Mouse (Mus musculus): Measurements from ENCODE around the gene Gm45062. TPM values are rescaled to one million over a fixed set of nuclear protein-coding genes. Genes with fewer than 3 reads are reported as not detected.

Gm45062 gene
- polyA plus RNA-seq, 1 experiment from 2014 or later = 9.0 TPM

DNA sequence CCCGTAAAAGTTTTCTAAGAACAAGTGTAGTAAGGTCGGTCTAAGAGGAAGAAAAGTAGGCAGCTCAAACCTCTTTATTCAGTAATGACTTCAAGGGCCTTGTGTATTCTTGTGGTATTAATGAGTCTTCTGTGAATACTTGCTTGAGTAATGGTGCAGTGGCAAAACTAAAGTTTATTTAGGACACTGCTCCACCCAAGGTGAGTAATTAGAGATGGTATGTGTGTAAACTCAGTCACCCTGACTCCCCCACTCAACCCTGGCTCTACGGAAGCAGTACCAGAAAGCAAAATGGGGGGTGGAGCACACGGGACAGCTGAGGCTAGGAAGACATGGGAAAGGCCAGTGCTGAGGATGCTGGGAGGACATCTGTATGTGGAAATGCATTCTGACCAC lies 236.6 kb downstream of the Gm45062 start:
- Histone ChIP-seq H3K36me3 (no peaks in the 10 kb centered on the region), H3K4me1 (no peaks in the 10 kb centered on the region), H3K27ac (replicated peaks) (no peak overlapping the region), H3K9me3 (replicated peaks) (no peaks in the 10 kb centered on the region), H3K27me3 (ENCODE audit: low read depth, poor library complexity, severe bottlenecking) (no peaks in the 10 kb centered on the region), H3K4me3 (no peak overlapping the region)
- WGBS = 86% methylated on average over 4 of the region's 4 CpGs
- DNase-seq (ENCODE audit: low spot score) = no peak

DNA sequence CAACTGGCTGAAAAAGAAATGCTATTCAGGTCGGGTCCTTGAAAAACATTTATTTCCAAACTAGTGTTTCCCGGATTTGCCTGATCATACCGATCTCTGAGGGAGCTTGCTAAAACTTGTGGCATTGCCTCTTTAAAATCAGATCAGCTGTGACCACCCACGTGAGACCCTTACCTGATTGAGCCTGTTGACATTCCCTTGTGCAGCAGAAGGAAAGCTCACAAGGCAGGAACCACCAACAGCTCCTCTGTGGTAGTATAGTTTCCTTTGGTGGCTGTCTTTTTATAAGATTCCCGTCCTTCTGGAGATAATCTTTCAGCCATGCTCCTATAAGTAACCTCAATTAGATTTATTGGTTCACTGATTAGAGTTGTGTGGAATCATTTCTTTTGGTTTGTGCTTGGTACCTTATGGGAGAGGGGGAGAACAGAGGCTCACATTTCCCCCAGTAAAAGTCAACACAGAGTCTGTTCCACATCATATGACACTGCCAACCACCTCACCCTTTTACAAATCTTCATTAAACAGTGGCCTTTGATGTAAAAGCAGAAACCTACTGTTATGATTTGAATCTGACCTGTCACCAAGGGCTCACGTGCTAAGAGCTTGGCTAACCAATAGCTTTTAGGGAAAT lies 238.1 kb downstream of the Gm45062 start:
- WGBS = 80% methylated on average over 6 of the region's 6 CpGs
- Histone ChIP-seq H3K4me1 (no peaks in the 10 kb centered on the region), H3K36me3 (no peaks in the 10 kb centered on the region), H3K27ac (replicated peaks) (no peak overlapping the region), H3K9me3 (replicated peaks) (no peaks in the 10 kb centered on the region), H3K27me3 (ENCODE audit: low read depth, poor library complexity, severe bottlenecking) (no peaks in the 10 kb centered on the region), H3K4me3 (no peak overlapping the region)
- DNase-seq (ENCODE audit: low spot score) = no peak

DNA sequence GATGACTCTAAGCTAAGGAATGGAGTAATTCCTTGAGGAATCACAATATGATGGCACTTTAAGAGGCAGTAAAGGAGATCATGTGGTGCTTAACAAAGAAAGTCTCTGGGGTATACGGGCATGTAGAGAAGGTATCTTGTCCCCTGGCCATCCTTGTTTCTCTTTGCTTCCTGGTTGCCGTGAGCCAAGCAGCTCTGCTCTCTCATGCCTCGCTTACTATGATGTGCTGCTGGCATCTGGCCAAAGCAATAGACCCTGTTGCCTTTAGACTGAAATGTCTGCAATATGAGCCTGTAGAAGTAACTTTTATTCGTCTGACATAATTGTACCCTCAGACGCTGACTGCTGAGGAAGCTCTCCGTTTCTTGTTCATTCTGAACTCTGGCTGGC lies 238.6 kb downstream of the Gm45062 start:
- Histone ChIP-seq H3K27me3 (ENCODE audit: low read depth, poor library complexity, severe bottlenecking) (no peaks in the 10 kb centered on the region), H3K4me3 (no peak overlapping the region), H3K27ac (replicated peaks) (no peak overlapping the region), H3K4me1 (no peaks in the 10 kb centered on the region), H3K9me3 (replicated peaks) (no peaks in the 10 kb centered on the region), H3K36me3 (no peaks in the 10 kb centered on the region)
- DNase-seq (ENCODE audit: low spot score) = no peak
- WGBS = 89% methylated on average over 6 of the region's 6 CpGs

DNA sequence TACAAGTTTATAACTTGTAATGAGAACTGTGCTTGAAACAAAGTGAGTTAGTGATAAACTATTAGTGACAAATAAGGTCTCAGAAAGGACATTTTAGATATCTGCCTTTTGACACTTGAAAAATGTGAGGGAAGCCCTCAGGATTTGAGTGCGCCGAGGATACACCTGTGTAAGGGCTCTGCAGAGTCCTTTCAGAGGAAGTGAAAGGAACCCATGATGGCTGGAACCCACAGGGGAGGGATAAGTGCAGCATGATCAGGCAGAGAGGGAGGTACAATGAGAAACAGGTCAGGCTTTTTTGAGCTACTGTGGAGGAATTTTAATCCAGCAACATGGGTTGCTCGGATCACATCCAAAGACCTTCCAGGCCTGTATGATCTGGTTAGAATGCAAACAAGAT lies 239.7 kb downstream of the Gm45062 start:
- Histone ChIP-seq H3K27ac (replicated peaks) (no peak overlapping the region), H3K27me3 (ENCODE audit: low read depth, poor library complexity, severe bottlenecking) (no peaks in the 10 kb centered on the region), H3K4me1 (no peaks in the 10 kb centered on the region), H3K4me3 (no peak overlapping the region), H3K9me3 (replicated peaks) (no peaks in the 10 kb centered on the region), H3K36me3 (no peaks in the 10 kb centered on the region)
- no peak for DNase-seq (ENCODE audit: low spot score)
- 86% methylated on average over 3 of the region's 3 CpGs for WGBS

DNA sequence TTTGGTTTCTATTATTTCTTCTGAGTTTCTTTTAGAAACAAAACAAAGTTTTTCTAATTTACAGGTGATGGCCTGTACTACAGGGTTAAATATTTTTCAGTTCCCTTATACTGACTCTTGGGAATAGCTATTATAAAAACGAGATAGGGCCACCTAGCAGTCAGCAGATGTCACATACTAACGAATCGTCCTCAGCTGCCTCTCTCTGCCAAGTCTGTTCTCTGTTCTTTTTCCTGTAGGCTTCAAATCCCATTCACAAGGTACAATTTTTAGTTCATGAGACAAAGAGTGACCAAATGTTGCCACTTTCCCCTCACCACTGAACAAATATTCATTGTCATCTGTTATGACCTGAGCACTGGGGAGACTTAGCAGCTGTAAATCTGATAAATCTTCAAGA lies 244.7 kb downstream of the Gm45062 start:
- H3K9me3 ChIP-seq (replicated peaks) = no peaks in the 10 kb centered on the region
- peaks cover 5% of the 10 kb centered on the region for H3K4me1 ChIP-seq
- H3K27me3 ChIP-seq (ENCODE audit: low read depth, poor library complexity, severe bottlenecking) = no peaks in the 10 kb centered on the region
- WGBS = 73% methylated on average over 3 of the region's 3 CpGs
- no peak overlapping the region for H3K4me3 ChIP-seq
- no peak overlapping the region for H3K27ac ChIP-seq (replicated peaks)
- no peaks in the 10 kb centered on the region for H3K36me3 ChIP-seq
- DNase-seq (ENCODE audit: low spot score) = no peak

DNA sequence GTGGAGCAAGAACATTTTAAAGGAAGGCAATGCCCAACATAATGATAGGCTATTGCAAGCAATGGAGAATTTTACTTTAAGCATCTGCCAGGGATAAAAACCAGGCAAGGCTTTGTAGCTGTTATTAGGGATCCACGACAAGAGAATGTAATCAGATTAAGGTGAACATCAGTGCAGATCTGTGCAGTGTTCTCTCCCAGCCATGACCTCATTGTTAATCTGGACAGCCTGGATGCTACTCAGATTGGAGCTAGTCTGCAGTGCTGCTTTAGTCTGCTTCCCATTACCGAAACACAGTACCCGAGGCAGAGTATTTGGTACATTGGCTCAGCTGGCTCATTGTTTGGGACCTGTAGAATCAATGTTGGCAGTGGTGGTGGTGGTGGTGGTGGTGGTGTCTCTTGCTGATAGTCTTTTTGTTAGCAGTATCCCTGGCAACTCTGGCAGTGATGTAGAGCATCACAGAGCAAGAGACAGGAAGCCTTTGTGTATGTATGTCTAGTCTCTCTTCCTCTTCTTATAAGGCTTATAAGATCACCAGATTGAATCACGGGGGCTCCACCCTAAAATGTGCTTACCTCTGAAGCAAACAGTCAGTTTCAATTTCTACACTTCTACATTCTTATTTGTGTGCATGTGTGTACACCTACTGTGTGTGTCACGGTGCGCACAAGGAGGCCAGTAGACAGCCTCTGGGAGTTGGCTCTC lies 245.4 kb downstream of the Gm45062 start:
- Histone ChIP-seq H3K4me3 (no peak overlapping the region), H3K4me1 (peaks cover 5% of the 10 kb centered on the region), H3K9me3 (replicated peaks) (no peaks in the 10 kb centered on the region), H3K27me3 (ENCODE audit: low read depth, poor library complexity, severe bottlenecking) (no peaks in the 10 kb centered on the region), H3K36me3 (no peaks in the 10 kb centered on the region), H3K27ac (replicated peaks) (no peak overlapping the region)
- no peak for DNase-seq (ENCODE audit: low spot score)
- 88% methylated on average over 6 of the region's 6 CpGs for WGBS

DNA sequence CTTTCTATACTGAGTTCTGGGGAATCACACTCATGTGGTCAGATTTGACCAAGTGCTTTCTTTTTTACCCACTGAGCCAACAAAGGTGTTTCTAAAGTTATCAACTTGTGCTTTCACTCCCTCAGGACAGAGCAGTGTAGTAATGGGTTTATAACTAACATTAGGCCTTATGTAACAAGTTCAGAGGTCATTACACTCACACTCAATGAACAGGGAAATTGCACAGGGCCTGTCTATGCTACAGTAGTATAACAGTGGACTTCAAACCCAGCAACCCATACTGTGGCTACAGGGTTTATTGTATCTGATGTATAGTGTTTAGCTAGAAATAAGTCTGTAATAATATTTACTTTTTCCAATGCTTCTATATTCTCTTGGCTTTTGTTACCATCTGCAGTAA lies 247.4 kb downstream of the Gm45062 start:
- Histone ChIP-seq H3K36me3 (no peaks in the 10 kb centered on the region), H3K27me3 (ENCODE audit: low read depth, poor library complexity, severe bottlenecking) (no peaks in the 10 kb centered on the region), H3K4me1 (peaks cover 19% of the 10 kb centered on the region), H3K4me3 (no peak overlapping the region), H3K9me3 (replicated peaks) (no peaks in the 10 kb centered on the region), H3K27ac (replicated peaks) (no peak overlapping the region)
- no peak for DNase-seq (ENCODE audit: low spot score)

DNA sequence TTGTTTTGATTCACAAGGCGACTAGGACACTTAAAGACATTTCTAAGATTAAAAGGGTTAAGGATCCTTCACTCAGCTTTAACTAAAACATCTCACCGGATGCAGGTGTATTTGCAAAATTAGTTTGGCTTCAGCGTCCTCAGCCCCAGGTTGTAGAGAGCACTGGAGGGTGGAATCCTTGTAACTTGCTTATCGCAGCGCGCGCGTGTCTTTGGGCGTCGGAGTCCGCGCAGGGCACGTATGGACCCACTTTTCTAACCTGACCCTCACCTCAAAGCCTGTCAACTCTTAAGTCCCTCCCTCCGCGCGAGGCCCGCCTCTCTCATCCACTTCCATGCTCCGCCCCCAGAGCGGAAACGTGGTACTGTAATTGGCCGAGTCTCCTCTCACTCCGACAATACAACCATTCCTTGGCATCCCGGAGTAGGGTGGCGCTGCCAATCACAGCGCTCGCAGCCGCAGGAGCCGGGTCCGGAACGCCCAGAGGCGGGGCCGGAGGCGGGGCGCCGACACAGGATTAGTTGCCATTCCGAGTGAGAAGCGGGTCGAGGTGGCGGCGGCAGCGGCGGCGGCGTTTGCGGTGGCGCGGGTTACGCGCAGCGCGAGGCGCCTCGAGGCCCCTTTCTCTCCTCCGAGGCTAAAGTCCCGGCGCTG lies 249.8 kb downstream of the Gm45062 start:
- under 1% methylated on average over 56 of the region's 56 CpGs for WGBS
- H3K9me3 ChIP-seq (replicated peaks) = no peaks in the 10 kb centered on the region
- H3K27ac ChIP-seq (replicated peaks) = peak overlapping the region; percentile 98
- H3K27me3 ChIP-seq (ENCODE audit: low read depth, poor library complexity, severe bottlenecking) = no peaks in the 10 kb centered on the region
- no peaks in the 10 kb centered on the region for H3K36me3 ChIP-seq
- DNase-seq (ENCODE audit: low spot score) = peak; percentile 99
- peaks cover 40% of the 10 kb centered on the region for H3K4me1 ChIP-seq
- peak overlapping the region; percentile 94 for H3K4me3 ChIP-seq

DNA sequence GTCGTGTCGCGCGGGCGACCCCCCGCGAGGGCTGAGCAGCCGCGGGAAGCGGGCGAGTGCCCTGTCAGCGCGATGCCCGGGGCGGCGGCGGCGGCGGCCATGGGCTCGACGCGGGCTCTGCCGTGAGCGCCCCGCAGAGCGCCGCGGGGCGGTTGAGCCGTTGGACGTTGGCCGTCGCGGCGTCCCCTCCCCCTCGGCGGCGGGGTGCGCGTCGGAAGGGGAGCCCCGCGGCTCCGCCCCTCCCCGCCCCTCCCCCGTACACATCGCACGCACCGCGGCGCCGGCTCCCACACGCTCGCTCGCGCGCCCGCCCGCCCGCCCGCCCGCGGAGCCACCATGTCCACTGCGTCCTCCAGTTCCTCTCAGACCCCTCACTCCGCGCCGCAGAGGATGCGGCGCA lies 250.3 kb downstream of the Gm45062 start, which contains the start of gene Glcci1:
Gene Glcci1 (plus strand): TSS at position 50 of the 400 bp plus-strand sequence.
- no peaks in the 10 kb centered on the region for H3K27me3 ChIP-seq (ENCODE audit: low read depth, poor library complexity, severe bottlenecking)
- H3K4me1 ChIP-seq = peaks cover 40% of the 10 kb centered on the region
- no peaks in the 10 kb centered on the region for H3K9me3 ChIP-seq (replicated peaks)
- peak within 1 kb of the TSS; percentile 94 for H3K4me3 ChIP-seq
- WGBS = under 1% methylated on average over 34 of the region's 69 CpGs
- no peak for DNase-seq (ENCODE audit: low spot score)
- peak within 1 kb of the TSS; percentile 98 for H3K27ac ChIP-seq (replicated peaks)
- no peaks in the 10 kb centered on the region for H3K36me3 ChIP-seq

DNA sequence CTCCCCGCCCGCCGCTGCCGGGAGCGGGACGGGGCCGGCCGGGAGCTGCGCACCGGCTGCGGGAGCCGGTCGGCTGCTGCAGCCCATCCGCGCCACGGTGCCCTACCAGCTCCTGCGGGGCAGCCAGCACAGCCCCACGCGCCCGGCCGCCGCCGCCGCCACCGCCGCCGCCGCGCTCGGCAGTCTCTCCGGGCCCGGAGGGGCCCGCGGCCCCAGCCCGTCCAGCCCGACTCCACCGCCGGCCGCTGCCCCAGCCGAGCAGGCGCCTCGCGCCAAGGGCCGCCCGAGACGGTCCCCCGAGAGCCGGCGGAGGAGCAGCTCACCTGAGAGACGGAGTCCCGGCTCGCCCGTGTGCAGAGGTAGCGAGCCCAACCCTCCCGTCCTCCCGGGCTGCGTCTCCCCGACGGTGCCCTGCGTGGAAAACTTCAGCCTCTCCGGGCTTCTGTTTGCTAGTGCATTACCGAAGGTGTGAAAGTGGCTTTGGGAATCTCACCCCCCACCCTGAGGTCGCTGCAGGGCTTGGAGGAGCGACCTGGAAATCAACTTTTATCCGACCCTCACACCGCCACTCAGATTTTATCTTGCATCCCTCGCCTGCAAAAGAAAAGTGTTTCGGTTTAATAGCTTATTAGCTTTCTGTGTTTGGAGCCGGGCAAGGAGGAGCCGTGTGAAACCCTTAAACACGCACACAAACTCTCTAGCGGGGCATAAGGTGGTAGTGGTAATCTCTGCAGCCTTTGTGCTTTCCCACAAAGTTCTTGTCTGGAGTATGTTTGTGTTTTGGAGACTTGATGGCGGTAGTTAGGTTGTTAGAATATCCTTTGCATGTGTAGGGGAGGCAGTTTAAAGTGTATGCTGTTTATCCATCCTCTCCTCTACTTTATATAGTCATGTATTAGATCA lies 251.0 kb downstream of the Gm45062 start:
- Histone ChIP-seq H3K27ac (replicated peaks) (peak overlapping the region; percentile 98), H3K27me3 (ENCODE audit: low read depth, poor library complexity, severe bottlenecking) (no peaks in the 10 kb centered on the region)
- under 1% methylated on average over 54 of the region's 73 CpGs for WGBS

DNA sequence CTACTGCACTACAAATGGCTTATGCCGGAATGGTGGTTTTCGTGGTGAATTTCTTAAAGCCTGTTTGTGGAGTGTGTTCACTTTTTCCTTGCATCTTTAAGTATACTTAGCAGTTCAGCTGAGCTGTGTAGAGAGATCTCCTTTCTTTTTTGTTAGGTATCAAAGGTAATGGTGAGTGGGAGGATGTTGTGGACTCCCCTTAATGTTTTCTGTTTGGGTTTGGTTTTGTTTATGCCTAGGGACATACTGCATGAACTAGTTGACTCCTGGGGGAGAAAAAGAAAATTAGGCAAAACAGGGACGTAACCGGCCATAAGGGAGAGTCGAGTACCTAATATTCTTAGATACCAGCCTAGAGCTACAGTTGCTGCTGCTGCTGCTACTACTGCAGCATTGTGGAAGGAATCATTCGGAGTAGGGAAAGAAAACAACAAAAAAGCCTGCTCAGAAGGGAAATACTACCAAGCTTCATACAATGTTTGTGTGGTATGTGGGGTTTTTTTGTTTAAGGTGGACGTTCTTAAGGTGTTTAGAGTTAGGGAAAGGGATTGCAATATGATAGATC lies 251.7 kb downstream of the Gm45062 start:
- DNase-seq (ENCODE audit: low spot score) = no peak
- Histone ChIP-seq H3K27me3 (ENCODE audit: low read depth, poor library complexity, severe bottlenecking) (no peaks in the 10 kb centered on the region), H3K4me3 (peak overlapping the region; percentile 94), H3K9me3 (replicated peaks) (no peaks in the 10 kb centered on the region), H3K4me1 (peaks cover 40% of the 10 kb centered on the region), H3K27ac (replicated peaks) (peak overlapping the region; percentile 98), H3K36me3 (no peaks in the 10 kb centered on the region)
- 10% methylated on average over 7 of the region's 7 CpGs for WGBS

More for the DNA sequence above, 251.0 kb downstream of the Gm45062 start:
- Histone ChIP-seq H3K4me1 (peaks cover 40% of the 10 kb centered on the region), H3K4me3 (peak overlapping the region; percentile 94), H3K9me3 (replicated peaks) (no peaks in the 10 kb centered on the region), H3K36me3 (no peaks in the 10 kb centered on the region)
- DNase-seq (ENCODE audit: low spot score) = peak; percentile 57

DNA sequence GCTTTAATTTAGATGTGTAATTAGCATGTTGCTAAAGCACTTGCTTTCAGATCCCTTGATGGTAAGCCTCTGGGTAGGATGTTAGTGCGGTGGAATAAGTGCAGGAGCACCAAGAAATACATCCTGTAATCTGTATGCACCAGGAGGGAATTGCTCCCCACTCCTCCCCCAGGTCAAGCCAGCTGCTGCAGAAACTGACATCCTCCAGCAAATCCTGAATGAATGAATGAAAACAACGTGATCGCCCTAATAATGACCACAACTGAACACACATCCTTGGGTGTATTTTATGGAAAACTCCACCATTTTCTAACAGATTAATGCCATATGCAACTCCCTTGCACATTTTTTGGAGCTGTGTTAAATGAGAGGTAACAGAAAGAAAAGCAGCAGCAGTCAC lies 252.2 kb downstream of the Gm45062 start:
- Histone ChIP-seq H3K36me3 (no peaks in the 10 kb centered on the region), H3K27me3 (ENCODE audit: low read depth, poor library complexity, severe bottlenecking) (no peaks in the 10 kb centered on the region), H3K4me1 (peaks cover 40% of the 10 kb centered on the region), H3K27ac (replicated peaks) (peak overlapping the region; percentile 98), H3K4me3 (peak overlapping the region; percentile 94), H3K9me3 (replicated peaks) (no peaks in the 10 kb centered on the region)
- WGBS = 14% methylated on average over 3 of the region's 3 CpGs
- peak; percentile 31 for DNase-seq (ENCODE audit: low spot score)

All from midbrain, embryonic 10.5 days (tissue).